Mouse (Mus musculus) brain, adult 2 months (tissue): Measurements from ENCODE around the gene Kif7.

Source experiments
- DNase-seq: peaks from one replicate; pipeline ENCODE4 v3.0.0; 2011; ENCODE audit warnings: low read depth, low spot score

Kif7 gene

DNA sequence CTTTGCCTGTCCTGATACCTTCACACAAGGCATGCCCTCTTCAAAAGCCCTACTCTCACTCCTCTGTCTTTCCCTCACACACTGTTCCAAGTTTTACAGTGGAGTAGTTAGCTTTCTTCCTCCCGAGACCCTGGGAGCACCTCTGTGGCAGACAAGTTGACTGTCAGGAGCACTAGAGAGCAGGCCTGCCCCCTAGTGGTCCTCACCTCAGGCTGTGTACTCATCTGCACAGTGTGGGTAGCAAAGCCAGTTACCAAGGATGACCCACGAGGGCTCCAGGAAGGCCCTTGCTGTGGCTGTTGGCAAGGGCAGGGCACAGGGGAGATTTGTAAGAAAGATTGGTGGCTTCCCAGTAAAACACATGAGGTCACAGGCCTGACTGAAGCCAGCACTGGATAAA, 11.6 kb upstream of the Kif7 start:
- DNase-seq, result peak; percentile 58

DNA sequence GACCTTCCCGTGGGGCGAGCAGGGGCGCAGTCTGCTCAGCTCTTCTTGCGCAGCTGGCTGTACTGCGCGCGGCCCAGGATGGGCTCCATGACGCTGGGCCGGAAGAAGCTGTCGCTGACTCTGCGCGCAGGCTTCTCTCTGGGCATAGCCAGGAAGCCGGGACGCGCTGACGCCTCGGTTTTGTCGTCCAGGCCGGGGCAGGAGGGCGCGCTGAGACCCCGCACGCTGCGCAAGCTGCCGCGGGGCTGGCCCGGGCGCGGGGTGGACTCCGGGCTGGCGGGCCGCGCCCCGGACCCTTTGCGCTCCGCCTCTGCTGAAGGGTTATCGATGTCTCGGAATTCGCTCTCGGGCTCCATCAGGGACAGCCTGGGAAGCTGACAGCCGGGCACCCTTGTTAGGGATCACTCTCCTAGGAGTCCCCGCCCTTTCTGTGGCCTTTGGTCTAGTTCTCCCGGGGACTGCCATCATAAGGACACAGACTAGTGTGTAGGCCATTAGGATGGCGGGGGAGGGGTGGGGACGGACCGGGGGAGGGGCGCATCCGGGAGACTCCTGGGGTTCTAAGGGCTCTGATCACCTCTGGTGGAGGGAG, 6.0 kb upstream of the Kif7 start:
- peak; percentile 57 for DNase-seq

DNA sequence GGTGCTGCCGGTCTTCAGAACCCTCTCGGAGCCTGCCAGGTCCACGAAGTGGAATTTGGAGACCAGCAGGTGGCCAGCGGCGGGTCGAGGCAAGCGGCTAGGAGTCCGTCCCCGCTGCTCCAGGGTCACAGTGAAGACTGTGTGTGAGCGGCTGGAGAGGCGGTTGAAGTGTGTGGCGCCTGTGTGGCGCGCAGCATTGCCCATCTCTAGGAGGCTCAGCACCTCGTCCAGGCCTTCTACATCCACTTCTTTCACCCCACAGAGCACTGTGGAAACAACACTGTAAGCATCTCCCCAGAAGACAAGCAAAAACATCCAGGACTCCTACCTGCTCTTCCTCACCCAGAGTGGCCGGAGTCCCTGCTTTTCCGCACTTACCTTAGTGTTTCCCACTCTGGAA, 4.7 kb downstream of the Kif7 start:
- DNase-seq, result peak; percentile 31

DNA sequence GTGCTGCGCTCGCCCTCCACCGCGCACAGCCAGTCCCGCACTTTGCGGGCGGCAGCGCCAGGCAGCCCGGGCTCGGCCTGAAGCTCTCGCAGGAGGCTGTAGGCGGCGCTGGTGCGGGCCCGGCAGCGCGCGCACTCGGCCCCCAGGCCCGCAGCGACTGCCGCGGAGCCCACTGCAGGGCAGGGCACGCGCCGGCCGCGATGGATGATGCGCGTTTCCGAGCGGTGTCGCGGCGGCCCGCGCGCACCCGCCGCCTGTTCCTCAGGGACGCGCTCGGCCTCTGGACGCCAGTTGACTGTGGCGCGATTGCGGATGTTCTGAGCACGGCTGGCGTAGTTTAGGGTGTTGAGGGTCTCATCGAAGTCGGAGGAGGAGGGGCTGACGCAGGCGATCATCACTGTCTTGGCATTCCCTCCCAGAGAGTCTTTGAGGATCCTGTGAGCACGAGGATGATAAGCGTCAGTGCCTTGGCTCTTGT, 5.4 kb downstream of the Kif7 start:
- peak; percentile 91 for DNase-seq

DNA sequence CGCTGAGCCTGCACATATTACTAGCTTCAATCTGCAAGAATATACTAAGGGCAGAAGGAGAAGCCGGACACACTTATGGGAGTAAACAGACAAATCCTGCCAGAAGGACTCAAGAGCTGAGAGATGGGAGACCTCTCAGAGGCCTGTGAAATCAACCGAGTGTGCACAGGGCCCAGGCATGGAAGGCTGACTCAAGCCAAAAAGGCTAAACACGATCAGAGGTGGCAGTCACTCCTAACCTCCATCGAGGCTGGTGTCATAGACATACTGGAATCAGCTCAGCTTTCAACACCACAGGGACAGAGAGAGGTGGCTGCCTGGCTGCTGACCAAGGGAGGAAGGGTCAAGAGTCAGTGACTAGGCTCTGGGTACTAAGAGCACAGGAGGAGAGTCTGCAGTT, 10.3 kb downstream of the Kif7 start:
- DNase-seq, result no peak

DNA sequence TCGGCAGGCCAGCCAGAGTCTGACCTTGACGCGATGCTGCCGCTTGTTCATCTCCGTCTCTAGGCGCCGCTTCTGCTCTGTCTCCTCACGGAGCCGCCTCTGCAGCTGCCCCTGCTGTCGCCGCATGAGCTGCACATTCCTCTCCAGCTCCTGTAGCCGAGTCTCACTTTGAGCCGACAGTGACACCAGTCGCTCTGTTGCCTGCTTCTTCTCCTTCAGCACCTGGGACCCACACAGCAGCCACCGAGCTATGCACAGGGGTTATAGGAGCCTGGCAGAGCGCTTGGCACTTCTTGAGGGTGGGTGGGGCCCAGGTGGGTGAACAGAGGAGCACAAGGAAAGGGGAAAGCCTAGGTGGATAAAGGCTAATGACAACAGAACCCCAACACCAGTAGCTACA, 12.8 kb downstream of the Kif7 start:
- DNase-seq, result peak; percentile 32

DNA sequence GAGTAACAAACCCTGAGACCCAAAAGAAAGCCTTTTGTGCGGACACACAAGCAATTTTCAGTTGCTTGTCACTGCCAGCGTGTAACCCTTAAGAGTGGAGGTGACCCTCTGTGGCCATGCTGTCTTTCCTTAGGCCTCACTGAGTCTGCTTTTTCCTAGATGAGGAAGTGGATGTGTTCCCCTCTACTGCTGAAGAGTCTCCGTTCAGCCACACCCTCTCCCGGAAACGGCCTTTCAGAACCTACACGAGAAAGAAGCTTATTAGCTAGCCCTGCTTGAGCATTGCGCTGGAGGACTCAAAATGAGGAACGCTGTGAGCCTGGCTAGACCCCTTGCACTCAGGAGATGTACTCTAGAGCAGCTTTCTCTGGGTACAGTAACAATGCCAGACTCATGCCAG, 19.0 kb downstream of the Kif7 start:
- no peak for DNase-seq

DNA sequence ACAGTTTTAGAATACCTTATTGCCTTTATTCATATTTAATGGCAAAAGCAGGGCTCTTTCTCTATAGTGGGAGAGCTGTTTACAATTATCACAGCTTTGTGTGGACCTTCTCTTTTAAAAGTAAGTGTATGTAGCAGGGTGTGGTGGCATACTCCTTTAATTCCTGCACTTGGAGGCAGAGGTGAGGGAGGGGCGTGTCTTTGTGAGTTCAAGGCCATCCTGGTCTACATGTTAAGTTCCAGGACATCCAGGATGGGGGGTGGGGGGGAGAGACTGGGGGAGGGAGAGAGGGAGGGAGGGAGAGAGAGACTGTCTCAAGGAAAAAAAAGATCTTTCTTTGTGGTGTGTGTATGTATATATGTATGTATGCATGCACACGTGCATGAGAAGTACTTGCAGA, 35.3 kb downstream of the Kif7 start:
- no peak for DNase-seq

DNA sequence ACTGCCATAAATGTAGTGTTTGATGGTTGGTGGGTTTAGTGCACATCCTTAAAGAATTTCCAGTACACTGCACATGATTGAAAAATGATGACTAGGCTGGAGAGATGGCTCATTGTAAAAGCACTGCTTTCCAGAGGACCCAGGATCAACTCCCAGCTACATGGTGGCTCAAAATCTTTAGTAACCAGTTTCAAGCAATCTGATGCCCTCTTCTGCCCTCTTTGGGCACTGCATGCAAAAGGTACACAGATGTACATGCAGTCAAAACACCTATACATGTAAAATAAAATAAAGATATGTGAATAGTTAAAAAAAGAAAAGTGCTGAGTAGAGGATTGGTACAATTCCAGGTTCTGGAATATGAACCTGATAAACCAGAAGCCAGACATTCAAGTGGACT, 36.3 kb downstream of the Kif7 start:
- no peak for DNase-seq

DNA sequence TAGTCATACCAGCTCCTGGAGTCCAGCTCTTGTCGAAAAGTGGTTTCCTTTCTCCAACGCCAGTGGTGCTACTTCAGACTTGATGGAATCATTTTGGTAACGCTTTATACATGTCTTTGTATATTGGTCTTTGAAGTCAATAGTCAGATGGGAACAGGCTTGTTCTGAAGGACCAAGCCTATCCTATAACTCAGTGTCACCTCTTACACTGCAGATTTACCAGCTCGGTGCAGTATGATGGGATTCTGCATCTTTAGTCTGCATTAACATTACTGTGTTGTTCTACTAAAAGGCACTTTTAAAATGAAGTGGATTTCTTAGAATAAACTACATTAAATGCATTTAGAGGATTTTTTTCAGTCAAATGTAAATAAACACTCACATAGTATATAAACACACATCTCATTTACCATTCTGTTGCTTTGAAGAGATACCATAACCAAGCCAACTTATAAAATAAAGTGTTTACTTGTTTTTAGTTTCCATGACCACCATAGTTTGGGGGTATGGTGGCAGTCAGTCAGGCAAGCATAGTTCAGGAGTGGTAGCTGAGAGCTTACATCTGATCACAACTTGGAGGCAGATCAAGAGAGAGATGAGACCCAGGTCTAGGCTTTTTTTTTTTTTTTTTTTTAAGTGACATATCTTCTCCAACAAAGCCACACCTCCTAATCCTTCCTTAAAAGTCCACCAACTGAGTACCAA, 44.5 kb downstream of the Kif7 start:
- no peak for DNase-seq

DNA sequence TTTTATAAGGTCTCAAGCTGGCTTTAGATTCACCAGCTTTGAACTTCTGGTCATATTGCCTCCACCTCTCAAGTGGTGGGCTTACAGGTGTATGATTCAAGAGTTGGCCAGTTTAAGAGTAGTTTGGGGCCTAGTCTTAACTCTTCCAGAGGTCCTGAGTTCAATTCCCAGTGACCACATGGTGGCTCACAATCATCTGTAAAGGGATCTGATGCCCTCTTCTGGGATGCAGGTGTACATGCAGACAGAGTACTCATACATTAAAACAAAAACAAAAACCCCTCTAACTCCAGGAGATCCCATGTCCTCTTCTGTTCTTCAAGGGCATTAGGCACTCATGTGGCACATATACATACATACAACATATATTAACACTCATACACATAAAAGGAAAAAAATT, 48.8 kb downstream of the Kif7 start:
- no peak for DNase-seq

DNA sequence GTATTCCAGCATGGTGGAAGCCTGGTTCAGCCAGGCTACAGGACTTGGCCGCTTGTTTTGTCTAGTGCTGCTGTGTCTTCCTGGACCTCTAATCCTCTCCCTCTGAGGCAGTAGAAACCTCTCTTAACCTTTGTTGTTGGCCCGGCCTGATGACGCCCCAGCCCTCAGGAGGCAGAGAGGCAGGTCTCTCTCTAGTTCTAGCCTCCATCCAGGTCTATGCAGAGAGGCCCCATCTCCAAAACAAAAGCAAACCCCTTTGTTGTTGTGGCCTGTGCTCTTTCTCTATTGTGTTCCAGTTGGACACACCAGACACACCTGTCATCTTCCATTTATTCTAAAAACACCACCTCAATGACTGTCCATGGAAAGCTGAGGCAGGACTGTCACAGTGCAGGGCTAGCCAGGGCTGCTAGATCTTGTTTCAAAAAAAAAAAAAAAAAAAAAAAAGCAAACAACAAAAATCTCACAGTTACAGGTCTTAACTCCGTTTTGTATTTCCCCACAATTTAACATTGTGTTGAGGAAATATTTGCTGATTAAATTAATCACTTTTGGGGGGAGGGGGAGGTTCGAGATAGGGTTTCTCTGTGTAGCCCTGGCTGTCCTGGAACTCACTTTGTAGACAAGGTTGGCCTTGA, 54.1 kb downstream of the Kif7 start:
- no peak for DNase-seq

DNA sequence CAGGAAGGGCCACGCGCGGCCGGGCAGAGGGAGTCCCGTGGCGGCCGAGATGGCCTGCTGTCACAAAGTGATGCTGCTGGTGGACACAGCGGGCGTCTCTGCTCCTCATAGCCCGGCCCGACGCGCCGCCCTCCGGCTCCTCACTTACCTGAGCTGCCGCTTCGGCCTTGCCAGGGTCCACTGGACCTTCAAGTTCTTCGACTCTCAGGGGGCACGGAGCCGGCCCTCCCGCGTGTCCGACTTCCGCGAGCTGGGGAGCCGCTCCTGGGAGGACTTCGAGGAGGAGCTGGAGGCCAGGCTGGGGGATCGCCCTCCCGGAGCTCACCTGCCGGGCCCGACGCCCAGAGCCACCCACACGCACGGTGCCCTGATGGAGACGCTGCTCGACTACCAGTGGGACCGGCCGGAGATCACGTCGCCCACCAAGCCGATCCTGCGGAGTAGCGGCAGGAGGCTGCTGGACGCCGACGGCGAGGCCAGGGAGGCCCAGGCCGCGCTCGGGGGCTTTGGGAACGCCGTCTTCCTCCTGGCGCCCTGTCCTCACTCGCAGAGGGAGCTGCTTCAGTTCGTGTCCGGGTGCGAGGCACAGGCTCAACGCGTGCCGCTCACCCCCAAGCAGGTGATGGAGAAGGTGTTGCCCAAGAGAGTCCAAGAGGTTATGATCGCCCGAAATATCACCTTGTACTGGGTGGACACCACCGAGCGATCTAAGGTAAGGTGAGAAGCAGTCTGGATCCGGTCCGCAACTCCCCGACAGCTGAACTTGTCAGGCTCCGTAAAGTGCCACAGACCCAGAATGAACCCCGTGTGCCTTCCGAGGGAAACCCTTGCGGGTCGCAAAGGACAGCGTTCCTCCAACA, 55.0 kb downstream of the Kif7 start:
- DNase-seq, result no peak

DNA sequence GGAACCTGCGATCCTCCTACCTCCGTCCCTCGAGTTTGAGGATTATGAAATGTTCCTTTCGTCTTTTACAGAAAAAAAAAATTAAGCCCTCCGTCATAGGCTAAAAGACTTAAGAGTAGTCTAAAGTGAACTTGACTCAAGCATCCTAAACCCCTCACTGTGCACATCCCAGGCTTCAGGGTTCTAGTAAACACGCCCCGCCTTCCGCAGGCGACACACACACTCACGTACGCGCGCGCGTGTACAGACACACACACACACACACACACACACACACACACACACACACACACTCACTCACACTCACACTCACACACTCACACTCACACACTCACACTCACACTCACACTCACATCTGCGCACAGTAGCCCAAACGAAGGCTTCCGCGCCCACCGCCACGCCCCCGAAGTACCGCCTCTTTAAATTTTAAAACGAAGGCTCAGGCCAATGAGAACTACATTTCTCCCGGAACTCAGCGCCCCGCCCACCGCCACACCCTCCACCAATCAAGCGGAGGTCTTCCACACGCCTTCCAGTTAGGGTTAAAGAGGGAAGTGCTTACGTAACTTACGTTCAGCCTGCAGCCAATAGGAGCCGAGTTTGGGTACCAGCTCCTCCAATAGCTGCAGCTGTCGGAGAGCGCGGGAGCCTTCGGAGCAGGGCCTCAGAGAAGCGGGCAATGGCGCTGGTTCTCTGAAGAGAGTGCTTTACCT, 55.8 kb downstream of the Kif7 start, which contains the start of gene Ticrr:
Gene Ticrr (plus strand): TSS at position 619 of the 713 bp plus-strand sequence.
- DNase-seq, result peak; percentile 98

DNA sequence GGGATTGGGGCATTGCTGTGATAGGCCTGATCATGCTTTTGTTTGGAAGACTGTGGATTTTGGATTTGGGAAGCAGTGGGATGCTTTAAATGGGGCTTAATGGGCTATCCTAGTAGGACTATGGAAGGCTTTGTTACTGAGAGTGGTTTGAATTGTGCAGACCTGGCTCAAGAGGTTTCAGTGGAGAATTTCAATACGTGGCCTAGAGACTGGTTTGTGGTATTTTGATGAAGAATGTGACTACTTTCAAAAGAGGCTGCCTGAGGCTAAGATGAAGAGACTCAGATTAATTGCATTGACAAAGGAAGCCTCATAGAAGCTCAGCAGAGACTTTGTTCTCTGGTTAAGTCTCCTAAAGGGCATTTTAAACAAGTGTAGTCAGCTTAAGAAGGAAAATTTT, 60.9 kb downstream of the Kif7 start:
- DNase-seq, result no peak

DNA sequence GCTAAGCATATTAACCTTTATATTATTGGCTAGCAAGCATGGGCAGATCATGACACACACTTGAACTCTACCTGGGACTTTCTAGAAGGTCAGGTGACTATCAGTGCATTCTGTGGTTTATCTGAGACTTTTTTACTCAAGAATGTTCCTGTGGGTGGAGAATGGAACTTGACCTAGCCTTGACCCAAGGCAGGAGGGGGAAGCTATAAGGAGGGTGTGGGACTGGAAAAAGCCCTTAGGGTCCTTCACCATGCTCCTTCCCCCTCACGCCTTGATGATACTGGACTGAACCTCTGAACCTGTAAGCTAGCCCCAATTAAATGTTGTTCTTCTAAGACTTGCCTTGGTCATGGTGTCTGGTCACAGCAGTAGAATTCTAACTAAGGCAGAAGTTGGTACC, 61.3 kb downstream of the Kif7 start:
- DNase-seq, result no peak

DNA sequence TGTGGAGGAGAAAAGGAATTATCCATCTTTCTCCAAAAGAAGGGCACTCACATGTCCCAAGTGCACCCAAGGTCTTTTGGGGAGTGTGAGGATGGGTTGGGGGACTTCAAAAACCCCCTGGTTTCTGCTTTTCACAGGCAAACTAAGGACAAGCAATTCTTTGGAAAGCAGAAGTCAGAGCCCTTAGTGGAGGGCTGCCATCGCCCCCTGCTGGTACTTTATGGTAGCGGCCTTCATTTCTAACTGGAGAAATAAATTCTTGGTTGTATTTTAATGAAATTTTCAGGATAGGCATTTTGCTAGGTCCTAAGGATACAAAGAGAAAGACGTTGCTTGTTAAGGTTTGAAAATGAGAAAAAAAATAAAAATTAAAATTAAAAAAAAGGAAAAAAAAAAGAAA, 66.5 kb downstream of the Kif7 start:
- DNase-seq, result peak; percentile 59
